Mouse (Mus musculus) kidney, embryonic 16.5 days (tissue): ENCODE data around the gene Etv3. TPM values are rescaled to one million over a fixed set of nuclear protein-coding genes. Genes with fewer than 3 reads are reported as not detected.
A peak's percentile ranks its signal among the peaks of the same experiment; 100 is the strongest.
"Not testable (repeated sequence)": the region's sequence is repeated elsewhere in the genome, so short reads cannot be mapped to it uniquely, and the experiment has no call there.

Experiments used
- ATAC-seq: fragments of 200-750 bp; cut with Nextera tagmentation; 2 replicates; pipeline ENCODE4 v1.8.0; 2017; ENCODE audit warnings: moderate TSS enrichment; ENCODE audit not compliant: low FRiP score, low TSS enrichment
- H3K27ac ChIP-seq: fragments of 300-500 bp; sonication (generic); 2 replicates; pipeline ENCODE4 v1.5.1; 2014; ENCODE audit warnings: low read length
- H3K27me3 ChIP-seq: fragments of 300-500 bp; sonication (generic); 2 replicates; pipeline ENCODE4 v1.6.1; 2014; ENCODE audit warnings: low read length, control low read depth, mixed read lengths; ENCODE audit not compliant: insufficient read depth
- H3K36me3 ChIP-seq: fragments of 300-500 bp; sonication (generic); 2 replicates; pipeline ENCODE4 v1.6.1; 2014; ENCODE audit warnings: low read length, control low read depth, mixed read lengths; ENCODE audit not compliant: insufficient read depth
- H3K4me1 ChIP-seq: fragments of 300-500 bp; sonication (generic); 2 replicates; pipeline ENCODE4 v1.6.1; 2014; ENCODE audit warnings: low read length, control low read depth, mixed read lengths; ENCODE audit not compliant: insufficient read depth
- H3K4me2 ChIP-seq: fragments of 300-500 bp; sonication (generic); replicated peaks from 2 replicates; pipeline ENCODE4 v1.6.1; 2014; ENCODE audit warnings: low read depth, low read length
- H3K4me3 ChIP-seq: fragments of 300-500 bp; sonication (generic); 2 replicates; pipeline ENCODE4 v1.5.1; 2014; ENCODE audit warnings: mild to moderate bottlenecking, low read length
- H3K9ac ChIP-seq: fragments of 300-500 bp; sonication (generic); replicated peaks from 2 replicates; pipeline ENCODE4 v1.6.1; 2014; ENCODE audit warnings: low read length
- H3K9me3 ChIP-seq: fragments of 300-500 bp; sonication (generic); 2 replicates; pipeline ENCODE4 v1.6.1; 2016; ENCODE audit warnings: low read length, control low read depth
- WGBS: fragments of 180-500 bp; shearing (Covaris S2); extraction: QIAGEN DNeasy Blood & Tissue Kit; methylation state at CpG from one replicate; pipeline ENCODE4 v1.1.7; 2014; 5-methylcytosine and 5-hydroxymethylcytosine counted together
- polyA plus RNA-seq: library from polyadenylated mRNA; unstranded; fragments of >200 nt; fragmentation: Nextera tagmentation; extraction: Ambion mirVana; gene quantifications from 2 replicates; pipeline ENCODE4 v1.2.1, GENCODE M21; 2015

Etv3 gene
- polyA plus RNA-seq, 1 experiment from 2014 or later, result 14.4 TPM

GRCm38 (mm10) chr3:87552327-87552726 is 27.1 kb downstream of the Etv3 start:
- Histone ChIP-seq H3K4me3 (no peak overlapping the region), H3K36me3 (no peaks in the 10 kb centered on the region), H3K27me3 (peaks cover 9% of the 10 kb centered on the region; the same call in 1 of the 2 replicates), H3K9me3 (no peaks in the 10 kb centered on the region), H3K4me1 (peaks cover 7% of the 10 kb centered on the region), H3K27ac (no peak overlapping the region), H3K9ac (no peak overlapping the region), H3K4me2 (no peak overlapping the region)
- no peak for ATAC-seq
- 91% methylated on average over 4 of the region's 4 CpGs for WGBS

DNA sequence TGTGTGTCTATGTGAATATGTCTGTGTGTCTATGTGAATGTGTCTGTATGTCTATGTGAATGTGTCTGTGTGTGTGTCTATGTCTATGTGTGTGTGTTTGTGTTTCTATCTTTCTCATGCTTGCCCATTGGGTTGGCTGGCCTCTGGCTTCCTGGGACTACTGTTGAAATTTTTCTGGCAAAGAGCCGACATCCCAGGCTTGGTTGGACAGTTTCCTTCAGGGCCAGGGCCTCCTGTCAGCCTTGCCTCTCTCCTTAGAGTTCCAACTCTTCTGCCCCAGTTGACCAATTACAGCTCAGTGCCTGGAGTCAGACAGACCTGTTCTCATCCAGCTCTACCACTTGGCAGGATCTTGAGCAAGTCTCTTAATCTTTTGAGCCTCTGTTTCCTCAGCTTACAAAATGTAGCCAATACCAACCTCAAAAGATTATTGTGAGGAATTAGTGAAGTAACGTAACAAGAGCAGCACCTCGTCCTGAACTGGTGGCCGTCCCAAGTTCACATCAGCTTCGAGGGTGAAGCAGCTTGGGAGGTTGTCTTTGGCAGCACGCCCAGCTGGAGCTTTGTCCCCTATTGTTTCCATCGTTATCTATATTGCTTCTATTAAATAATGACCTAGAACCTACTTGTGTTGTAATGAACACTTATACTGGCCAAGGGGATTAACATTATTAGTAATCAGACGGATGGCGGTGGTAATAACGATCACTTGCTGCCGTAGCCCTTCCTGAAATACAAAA is 28.2 kb downstream of the Etv3 start:
- H3K9ac ChIP-seq, result no peak overlapping the region
- H3K4me2 ChIP-seq, result no peak overlapping the region
- no peak overlapping the region for H3K27ac ChIP-seq
- H3K4me1 ChIP-seq, result peaks cover 7% of the 10 kb centered on the region
- H3K9me3 ChIP-seq, result no peaks in the 10 kb centered on the region
- WGBS, result 60% methylated on average over 11 of the region's 11 CpGs
- no peak for ATAC-seq
- peaks cover 9% of the 10 kb centered on the region; the same call in 1 of the 2 replicates for H3K27me3 ChIP-seq
- H3K4me3 ChIP-seq, result no peak overlapping the region
- no peaks in the 10 kb centered on the region for H3K36me3 ChIP-seq

DNA sequence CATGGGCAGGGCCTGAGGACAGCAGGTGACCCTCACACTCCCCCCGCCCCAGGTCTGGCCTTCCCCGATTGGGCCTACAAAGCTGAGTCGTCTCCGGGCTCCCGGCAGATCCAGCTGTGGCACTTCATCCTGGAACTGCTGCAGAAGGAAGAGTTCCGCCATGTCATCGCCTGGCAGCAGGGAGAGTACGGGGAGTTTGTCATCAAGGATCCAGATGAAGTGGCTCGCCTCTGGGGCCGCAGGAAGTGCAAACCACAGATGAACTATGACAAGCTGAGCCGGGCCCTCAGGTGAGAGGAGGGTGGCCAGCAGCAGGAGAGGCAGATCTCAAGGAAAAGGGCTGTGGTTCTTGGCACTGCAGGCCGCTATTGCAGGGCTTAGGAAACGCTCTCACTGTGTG is 29.7 kb downstream of the Etv3 start:
- 68% methylated on average over 12 of the region's 13 CpGs for WGBS
- not testable (repeated sequence) for H3K27ac ChIP-seq, H3K4me2 ChIP-seq, H3K9ac ChIP-seq, H3K4me3 ChIP-seq, H3K27me3 ChIP-seq, H3K9me3 ChIP-seq, H3K4me1 ChIP-seq, H3K36me3 ChIP-seq, ATAC-seq

DNA sequence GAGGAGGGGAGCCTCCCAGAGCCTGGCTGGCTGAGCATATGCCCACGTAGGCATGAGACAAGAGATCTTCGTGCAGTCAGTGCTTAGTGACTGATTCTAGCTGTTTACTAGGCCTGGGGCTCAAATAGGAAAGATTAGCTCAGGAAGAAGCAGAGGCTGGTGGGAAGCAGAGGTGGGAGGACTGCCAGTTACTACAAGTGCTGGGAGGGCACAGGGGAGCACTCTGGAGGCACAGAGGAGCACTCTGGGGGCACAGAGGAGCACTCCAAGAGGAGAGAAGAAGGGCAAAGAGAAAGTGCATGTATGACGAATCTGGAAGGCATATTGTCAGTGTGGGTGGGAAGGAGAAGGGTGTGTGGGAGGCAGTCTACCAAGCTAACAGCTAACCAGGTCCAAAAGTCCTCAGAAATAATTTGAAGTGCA is 30.9 kb downstream of the Etv3 start:
- Histone ChIP-seq H3K4me2 (no peak overlapping the region), H3K27me3 (0 out of 2 replicates have a peak, but pooled peaks cover 2% of the 10 kb centered on the region), H3K4me3 (no peak overlapping the region), H3K36me3 (no peaks in the 10 kb centered on the region), H3K9ac (no peak overlapping the region), H3K27ac (no peak overlapping the region), H3K4me1 (no peaks in the 10 kb centered on the region), H3K9me3 (no peaks in the 10 kb centered on the region)
- ATAC-seq, result no peak
- 41% methylated on average over 3 of the region's 3 CpGs for WGBS

DNA sequence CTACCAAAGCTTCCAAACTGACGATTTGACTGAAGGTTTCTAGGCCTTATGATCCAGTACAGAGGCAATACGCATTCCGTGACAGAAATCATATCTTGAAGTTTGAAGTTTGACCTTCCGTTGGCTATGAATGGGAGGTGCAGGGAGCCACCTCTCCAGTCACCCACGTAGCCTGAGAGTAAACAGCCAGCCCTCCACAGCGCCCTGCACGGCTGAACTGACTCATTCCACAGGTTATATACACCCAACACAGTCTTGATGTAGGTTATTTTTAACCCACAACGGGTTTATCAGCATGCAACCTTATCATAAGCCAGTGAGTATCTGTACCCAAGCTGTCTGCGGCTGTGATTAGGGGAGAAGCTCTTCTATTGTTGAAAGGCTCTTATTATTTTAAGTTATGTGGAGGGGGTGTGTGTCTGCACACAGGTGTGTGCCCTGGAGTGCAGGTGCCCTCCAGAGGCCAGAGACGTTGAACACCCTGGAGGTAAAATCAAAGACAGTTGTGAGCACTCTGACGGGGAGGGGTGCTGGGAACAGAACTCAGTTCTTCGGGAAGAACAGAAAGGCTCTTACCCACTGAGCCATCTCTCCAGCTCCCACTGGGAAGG is 31.6 kb downstream of the Etv3 start:
- no peaks in the 10 kb centered on the region for H3K9me3 ChIP-seq
- H3K4me3 ChIP-seq, result no peak overlapping the region
- no peak overlapping the region for H3K27ac ChIP-seq
- no peak overlapping the region for H3K4me2 ChIP-seq
- 75% methylated on average over 12 of the region's 12 CpGs for WGBS
- no peaks in the 10 kb centered on the region for H3K36me3 ChIP-seq
- no peak overlapping the region for H3K9ac ChIP-seq
- no peaks in the 10 kb centered on the region for H3K27me3 ChIP-seq
- no peaks in the 10 kb centered on the region for H3K4me1 ChIP-seq
- no peak for ATAC-seq

- H3K9ac ChIP-seq, result no peak overlapping the region
- H3K4me3 ChIP-seq, result no peak overlapping the region
- no peaks in the 10 kb centered on the region for H3K27me3 ChIP-seq
- no peak overlapping the region for H3K4me2 ChIP-seq
- H3K4me1 ChIP-seq, result no peaks in the 10 kb centered on the region
- no peak overlapping the region for H3K27ac ChIP-seq
- H3K9me3 ChIP-seq, result no peaks in the 10 kb centered on the region
- WGBS, result 48% methylated on average over 3 of the region's 3 CpGs
- H3K36me3 ChIP-seq, result no peaks in the 10 kb centered on the region
- ATAC-seq, result no peak
Observed at GRCm38 (mm10) chr3:87560156-87560555, 34.9 kb downstream of the Etv3 start.

DNA sequence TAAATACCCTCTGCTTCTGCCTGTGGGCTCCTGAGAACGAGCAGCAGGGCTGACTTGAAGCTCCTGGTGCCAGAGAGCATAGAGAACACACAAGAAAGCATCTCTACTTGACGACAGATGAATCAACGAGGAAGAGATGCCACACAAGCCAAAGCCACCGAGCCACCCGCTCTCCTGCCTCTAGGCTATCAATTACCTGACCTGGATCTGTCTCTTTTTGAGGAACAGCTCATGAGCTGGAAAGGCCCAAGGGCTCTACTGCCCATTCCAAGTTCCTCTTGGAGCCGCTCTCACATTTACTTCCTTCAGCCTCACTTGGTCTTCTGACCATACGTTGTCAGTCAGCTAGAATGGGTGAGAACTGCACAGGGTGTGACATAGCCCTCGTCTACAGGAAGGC is 36.2 kb downstream of the Etv3 start:
- Histone ChIP-seq H3K9me3 (no peaks in the 10 kb centered on the region), H3K4me1 (0 out of 2 replicates have a peak, but pooled peaks cover 9% of the 10 kb centered on the region), H3K4me3 (no peak overlapping the region), H3K4me2 (no peak overlapping the region), H3K27ac (no peak overlapping the region), H3K27me3 (no peaks in the 10 kb centered on the region), H3K36me3 (no peaks in the 10 kb centered on the region), H3K9ac (no peak overlapping the region)
- WGBS, result 76% methylated on average over 8 of the region's 8 CpGs
- no peak for ATAC-seq

DNA sequence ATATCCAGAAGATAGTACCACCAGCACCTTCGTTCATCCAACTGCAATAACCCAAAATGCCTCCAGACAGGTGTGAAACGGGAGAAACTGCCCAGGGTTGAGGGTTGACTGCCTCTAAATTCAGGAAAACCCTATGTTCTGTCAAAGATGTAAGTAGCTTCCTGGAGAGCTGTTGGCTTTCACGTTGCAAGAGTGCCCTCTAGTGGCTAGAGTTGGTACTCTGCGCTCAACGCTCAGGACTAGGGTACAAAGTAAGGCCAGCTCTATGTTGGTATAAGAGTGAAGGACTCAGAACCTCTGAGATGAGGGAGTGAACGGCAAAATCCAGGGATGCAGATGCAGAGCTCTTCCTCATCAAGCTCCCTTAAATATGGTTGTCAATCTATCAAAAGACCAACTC is 37.2 kb downstream of the Etv3 start:
- ATAC-seq, result no peak
- H3K9me3 ChIP-seq, result no peaks in the 10 kb centered on the region
- H3K4me3 ChIP-seq, result no peak overlapping the region
- no peak overlapping the region for H3K9ac ChIP-seq
- H3K27me3 ChIP-seq, result no peaks in the 10 kb centered on the region
- H3K4me2 ChIP-seq, result no peak overlapping the region
- no peaks in the 10 kb centered on the region for H3K36me3 ChIP-seq
- no peak overlapping the region for H3K27ac ChIP-seq
- H3K4me1 ChIP-seq, result 0 out of 2 replicates have a peak, but pooled peaks cover 10% of the 10 kb centered on the region
- WGBS, result 1% methylated on average over 6 of the region's 6 CpGs

DNA sequence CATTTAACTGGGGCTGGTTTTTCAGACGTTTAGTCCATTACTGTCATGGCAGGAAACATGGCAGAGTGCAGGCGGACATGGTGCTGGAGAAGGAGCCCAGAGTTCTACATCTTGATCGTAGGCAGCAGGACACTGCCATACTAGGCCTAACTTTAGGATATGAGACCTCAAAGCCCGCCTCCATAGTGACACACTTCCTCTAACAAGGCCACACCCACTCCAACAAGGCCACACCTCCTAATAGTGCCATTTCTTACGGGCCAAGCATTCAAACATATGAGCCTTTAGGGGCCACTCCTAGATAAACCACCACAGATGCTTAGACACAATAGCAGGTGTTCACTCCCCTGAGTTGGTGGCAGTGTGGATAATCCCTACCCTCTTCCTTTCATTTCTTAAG is 38.3 kb downstream of the Etv3 start:
- Histone ChIP-seq H3K27ac (no peak overlapping the region), H3K9me3 (no peaks in the 10 kb centered on the region), H3K9ac (no peak overlapping the region), H3K4me1 (0 out of 2 replicates have a peak, but pooled peaks cover 10% of the 10 kb centered on the region), H3K27me3 (no peaks in the 10 kb centered on the region), H3K4me3 (no peak overlapping the region), H3K36me3 (no peaks in the 10 kb centered on the region), H3K4me2 (no peak overlapping the region)
- ATAC-seq, result no peak
- WGBS, result 83% methylated on average over 5 of the region's 5 CpGs

DNA sequence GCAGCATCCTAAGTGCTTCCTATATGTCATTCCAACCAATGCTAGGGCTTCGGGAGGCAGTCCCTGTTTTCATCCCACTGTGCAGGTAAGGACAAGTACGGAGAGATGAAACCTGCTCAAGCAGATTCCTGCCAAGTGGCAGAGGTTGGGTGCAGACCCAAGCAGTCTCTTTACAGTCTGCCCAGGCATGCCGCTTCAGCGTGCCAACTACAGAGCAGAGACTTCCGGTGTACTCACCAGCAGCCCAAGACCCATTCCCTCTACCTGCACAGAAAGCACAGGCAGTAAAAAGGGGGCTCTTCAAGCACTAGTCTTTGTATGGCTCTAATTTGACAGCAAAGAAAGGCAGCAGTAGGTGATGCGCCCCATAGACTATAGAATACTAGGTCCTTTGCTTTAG is 40.4 kb downstream of the Etv3 start:
- WGBS, result 88% methylated on average over 6 of the region's 6 CpGs
- Histone ChIP-seq H3K27ac (no peak overlapping the region), H3K4me3 (no peak overlapping the region), H3K9ac (0 out of 2 replicates have a peak overlapping the region, but pooled peaks have one; percentile 4), H3K4me1 (0 out of 2 replicates have a peak, but pooled peaks cover 10% of the 10 kb centered on the region), H3K4me2 (0 out of 2 replicates have a peak overlapping the region, but pooled peaks have one; percentile 29), H3K36me3 (no peaks in the 10 kb centered on the region), H3K27me3 (no peaks in the 10 kb centered on the region), H3K9me3 (no peaks in the 10 kb centered on the region)
- no peak for ATAC-seq
